Mouse (Mus musculus) stomach, postnatal 0 days (tissue): ENCODE measurements around the gene Limd2.

Experiments
- CTCF ChIP-seq: IDR thresholded peaks from 2 replicates; pipeline ENCODE4 v1.5.1; 2016; ENCODE audit warnings: antibody characterized with exemption, low read depth, mild to moderate bottlenecking, moderate library complexity
- EP300 ChIP-seq: optimal IDR thresholded peaks from 2 replicates; pipeline ENCODE3; 2016; ENCODE audit warnings: antibody characterized with exemption

GRCm38 (mm10) chr11:106175081-106175480 is 14.4 kb upstream of the Limd2 start:
- TF ChIP-seq CTCF (no peak), EP300 (no peak)
